Mouse (Mus musculus) forelimb bud, embryonic 11.5 days (tissue): ENCODE results near the gene Spock1.

Experiments used
- DNase-seq: peaks from one replicate; pipeline ENCODE4 v3.0.0-alpha.2; 2012; ENCODE audit warnings: low read depth, low spot score

Spock1 gene

DNA sequence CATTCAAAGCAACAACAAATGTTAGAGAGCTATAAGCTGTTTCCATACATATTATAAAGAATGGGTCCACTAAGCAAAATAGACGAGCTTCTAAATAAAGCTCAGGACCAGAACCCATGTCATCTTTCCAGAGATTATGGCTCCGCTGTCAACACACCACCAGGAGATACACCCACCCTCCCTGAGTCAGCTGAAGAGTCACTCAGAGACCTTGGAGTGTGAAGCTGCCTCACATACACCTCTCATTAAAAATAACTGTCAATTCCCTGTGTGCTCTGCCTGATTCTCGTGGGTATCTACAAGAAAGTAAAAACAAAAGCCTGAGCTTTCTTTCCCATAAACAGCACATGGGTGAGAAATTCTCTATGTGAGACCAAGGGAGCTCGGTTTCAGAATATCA is 43.1 kb downstream of the Spock1 start:
- DNase-seq = no peak

DNA sequence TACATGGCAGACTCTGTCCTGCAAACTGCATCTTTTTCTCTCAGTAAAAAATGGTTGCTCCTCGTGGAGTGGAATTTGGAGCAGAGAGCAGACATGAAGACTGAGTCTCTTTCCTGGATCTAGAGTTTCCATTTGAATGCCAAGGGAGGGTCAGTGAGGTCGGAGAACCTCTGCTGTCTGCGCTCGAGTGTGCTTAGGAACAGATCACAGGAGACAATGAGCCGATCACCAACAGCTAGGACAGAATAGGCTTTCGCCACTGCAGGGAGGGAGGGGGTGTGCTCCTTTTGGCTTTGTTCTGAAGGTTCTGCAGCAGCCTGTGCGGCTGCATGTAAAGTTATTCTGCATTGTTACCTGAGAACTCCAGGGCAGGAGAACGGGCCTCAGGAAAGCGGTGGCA is 49.6 kb downstream of the Spock1 start:
- no peak for DNase-seq

DNA sequence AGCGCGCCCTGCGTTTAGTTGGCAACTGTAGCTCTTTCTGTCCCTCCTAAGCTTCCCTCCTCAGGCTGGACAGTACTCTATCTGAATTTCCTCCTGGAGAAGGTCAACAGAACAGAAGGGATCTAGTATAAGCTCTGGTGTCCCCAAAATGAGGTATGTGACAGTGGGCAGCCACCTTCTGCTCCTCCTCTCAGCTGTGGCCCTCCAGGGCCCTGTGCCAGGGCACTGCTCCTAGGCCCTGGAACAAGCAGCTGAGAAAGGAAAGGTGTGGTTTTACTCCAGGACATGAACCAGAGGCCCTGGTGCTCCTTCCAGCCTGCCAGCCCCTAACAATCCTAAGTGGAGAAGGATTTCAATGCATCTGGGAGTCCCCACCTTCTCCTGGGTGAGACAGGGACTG is 51.1 kb downstream of the Spock1 start:
- no peak for DNase-seq

DNA sequence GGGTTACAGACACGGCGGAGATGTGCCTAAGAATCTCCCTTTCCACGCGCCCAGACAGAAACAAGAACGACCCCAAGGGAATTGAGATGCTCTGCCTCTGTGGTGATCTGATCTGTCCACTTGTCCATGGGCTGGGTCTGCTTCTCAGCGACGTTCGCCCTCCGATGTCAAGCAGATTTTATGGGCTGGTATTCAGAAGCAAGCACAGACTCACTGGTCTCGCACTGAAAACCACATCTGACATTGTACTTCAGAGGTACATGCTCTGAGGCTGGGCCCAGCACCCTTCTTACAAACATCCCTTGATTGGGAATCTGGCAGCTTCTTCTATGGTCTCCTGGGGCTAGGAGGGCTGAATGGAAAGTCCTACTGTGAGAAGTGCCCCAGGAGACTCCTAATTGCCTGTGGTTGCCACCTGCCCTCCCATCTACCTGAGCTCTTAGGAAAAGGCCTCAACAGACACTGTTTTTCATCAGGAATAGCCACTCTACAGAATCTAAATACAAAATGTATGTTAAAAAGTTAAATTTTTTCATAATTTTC is 51.8 kb downstream of the Spock1 start:
- DNase-seq = no peak

DNA sequence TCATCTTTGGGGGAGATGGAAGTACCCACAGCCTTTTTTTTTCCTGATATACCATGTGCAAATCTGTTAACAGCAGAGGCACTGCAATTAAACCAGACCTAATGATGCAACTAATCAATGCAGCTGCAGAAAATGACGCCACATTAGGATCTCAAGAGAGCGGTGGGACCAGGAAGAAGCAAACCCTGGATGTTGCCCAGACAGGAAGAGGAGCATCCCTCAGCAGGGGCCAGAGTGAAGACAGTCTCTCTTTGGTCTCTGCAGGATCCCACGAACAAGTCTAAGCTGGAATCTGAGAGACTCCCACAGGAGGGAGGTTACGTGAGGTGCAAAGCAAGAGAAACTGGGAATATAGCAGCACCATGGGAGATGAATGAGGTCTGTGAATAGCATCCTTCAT is 52.4 kb downstream of the Spock1 start:
- no peak for DNase-seq

DNA sequence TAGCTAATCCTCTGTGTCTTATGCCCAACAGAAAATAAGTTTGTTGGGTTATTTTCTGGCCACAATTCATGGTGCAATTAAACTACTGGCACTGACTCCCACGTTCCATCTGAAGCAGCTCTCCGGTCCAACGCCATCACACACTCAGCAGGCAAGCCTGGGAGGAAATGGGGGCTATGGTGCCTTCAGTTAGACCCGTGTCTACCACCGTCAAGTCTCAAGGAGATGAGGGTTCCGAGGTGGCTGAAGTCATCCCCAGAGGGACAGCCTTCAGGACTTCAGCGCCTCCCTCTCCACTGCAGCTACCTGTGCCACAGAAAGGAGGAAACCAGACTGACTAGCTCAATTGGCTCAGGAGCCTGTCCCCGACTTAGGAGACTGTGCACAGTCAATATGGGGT is 53.7 kb downstream of the Spock1 start:
- no peak for DNase-seq

DNA sequence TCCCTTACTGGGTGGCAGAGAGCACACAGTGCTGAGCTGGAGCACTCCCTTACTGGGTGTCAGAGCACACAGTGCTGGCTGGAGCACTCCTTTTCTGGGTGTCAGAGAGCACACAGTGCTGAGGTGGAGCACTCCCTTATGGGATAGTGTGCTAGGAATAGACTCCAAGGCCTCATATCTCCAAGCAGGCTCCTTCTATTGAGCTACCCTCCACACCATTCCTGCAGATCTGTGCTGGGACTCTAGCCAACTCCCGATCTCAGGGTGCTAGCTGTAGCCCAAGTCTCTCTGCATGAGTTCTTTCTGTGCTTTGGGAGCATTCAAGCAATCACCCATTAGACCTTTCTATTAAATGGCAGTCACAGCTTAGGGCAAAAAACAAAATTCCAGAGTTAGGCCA is 54.5 kb downstream of the Spock1 start:
- no peak for DNase-seq

DNA sequence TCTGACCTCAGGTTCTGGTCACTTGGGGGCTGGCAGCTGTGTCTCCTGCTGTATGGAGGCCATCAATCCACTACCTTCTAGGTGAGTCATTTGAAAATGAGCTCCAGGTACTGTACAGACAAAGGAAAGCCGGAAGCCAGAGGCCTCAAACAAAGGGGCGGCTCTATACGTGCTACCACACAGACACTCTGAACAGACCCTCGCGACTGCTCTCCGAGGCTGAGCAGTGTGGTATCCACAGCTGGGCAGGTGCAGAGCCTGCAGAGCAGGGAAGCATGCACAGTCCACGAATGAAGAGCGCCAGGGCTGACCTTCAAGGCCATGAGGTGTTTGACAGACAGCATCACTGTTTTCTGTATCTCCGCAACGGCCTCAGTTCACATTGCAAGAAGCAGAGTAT is 55.0 kb downstream of the Spock1 start:
- DNase-seq = no peak

DNA sequence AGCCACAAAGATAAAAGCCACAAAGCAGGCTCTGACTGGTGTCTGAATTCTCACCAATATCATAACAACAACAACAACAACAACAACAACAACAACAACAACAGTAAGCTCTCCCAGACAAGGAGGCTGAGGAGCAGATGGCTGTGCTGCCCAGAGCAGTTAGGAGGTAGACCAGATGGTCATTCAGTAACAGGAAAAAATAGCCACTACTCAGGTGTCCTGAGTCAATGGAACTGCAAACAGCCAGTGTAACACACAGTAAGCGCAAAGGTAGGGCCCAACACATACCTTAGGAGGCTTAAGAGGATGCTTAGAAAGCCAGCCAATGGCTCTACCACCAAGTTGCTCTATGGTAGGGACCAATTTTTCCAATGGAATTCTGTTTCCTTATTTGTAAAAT is 59.2 kb downstream of the Spock1 start:
- DNase-seq = no peak

DNA sequence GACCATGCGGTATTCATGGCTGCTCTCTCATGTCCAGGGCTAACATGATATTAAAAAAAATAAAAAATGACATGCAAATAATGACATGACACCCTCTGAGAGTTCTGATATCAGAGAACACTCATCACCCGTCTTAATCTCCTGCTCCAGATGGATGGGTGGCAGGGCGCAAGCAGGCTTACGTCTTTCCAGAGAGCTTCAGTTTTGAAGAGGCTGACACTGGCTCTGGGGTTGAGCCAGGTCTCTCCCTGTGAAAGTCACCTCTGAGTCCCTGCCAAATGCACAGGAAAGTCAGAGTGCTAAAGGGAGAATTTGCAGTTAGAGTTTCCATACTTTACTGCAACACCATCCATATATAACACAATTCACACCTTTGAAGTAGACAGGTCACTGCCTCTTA is 61.0 kb downstream of the Spock1 start:
- no peak for DNase-seq

DNA sequence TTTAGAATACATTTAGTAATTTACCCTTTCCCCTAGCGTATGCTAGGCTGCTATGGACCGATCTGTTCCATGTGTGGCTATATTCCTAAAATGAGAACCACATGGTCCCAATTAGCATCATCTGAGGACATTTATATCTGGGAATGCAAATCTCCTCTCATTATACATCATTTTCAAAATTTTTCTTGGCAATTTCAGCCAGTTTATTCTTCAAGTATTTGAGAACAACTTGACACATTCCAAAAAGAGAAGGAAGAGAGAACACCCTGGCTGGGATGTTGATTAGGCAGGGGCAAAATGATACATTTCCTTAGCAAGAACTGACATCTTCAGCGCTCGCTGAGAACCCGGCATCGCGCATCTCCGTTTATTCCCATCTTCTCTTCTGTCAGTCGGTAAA is 61.7 kb downstream of the Spock1 start:
- no peak for DNase-seq

DNA sequence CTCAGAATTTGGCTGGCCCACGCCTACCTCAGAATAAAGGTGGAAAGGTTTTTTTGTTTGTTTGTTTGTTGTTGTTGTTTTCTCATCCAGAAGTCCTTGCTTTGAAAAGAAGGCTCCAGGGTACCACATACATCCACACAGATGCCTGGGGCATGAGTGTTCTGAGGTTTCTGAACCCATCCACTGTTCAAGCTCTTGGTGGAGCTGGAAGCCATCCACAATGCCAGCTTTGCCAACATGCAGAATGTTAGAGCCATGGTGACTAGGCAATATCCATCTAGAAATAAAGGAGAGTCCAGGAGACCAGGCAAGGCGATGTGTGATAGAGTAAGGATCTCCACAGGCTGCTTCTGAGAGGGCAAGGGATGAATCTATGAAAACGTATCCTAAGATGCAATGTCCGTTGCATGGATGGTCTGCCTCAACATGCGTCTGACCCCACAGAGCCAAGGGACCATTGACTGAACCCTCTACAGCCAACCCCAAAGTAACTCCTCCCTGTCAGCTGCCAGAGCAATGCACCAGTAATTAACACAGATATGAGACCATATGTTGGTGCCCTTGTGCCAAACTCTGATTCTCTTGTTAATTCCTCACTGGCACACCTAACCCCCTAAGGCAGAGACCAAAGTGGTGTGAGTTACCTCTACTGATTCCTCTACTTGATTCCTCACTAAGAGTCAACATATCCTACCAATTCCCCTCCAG is 66.8 kb downstream of the Spock1 start:
- no peak for DNase-seq

DNA sequence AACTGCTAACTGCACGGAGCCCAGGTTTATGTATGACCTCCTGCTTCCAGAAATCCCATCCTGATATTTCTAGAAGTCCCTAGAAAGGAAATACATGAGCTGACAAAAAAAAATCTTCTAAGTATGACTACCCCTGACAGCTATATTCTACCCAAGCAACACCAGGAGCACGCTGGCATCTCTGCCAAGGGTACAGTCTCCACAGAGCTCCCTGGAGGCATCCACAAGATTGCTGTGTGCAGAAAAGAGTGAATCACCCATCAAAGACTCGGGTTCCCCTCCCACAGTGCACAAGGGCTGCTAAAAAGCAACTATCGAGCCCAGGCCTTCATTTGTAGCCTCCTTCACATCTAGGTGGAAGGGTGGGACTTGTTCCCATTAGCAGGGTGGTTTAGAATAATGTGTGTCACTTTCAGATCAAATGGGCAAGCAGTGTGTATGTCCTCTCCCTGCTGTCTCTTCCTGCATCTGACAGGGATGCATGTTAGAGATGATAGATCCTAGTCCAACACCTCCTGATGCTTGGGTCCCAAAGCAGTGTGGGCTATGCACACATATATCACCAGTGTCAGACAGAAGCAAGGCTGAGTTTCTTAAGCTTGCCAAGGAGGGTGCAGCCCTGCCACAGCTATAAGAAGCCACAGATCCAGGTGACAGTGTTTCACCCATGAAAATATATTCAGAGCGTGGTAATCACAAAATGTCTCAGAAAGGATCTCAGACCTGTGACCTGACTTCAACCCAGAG is 70.3 kb downstream of the Spock1 start:
- no peak for DNase-seq

DNA sequence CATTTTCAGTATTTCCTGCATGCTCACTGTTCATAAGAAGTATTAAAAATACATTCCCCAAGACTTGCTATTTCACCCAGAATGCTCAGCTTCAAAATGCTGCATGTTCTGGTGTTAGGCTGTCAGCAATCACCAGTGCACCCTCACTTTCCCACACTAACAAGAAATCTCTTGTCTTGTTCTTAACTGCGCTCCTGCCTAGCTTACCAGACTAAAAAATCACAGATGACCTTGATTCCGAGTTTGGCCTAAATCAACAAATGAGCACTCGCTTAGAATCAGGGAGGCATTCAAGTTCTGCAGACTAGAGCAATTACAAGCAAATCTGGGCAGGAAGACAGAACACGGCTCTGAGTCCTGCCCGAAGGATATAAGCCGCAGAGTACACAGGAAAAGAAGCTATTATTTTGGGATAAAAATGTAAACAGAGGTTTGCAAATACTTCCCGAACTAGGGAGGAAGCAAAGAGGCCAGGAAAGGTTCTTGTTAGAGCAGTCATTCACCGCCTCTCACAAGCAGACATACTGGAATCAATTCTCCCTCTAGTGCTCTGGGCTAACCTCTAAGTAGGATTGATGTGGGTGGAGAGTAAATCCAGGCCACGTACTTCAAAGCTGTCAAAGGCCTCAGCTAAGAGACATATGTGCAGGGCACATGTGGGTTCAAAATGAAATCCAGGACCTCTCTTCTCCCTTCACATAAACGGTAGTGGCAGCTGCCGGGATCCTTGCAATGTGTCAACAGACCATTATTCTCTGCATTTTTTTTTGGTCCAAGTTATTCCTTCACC is 76.6 kb downstream of the Spock1 start:
- DNase-seq = peak; percentile 81

DNA sequence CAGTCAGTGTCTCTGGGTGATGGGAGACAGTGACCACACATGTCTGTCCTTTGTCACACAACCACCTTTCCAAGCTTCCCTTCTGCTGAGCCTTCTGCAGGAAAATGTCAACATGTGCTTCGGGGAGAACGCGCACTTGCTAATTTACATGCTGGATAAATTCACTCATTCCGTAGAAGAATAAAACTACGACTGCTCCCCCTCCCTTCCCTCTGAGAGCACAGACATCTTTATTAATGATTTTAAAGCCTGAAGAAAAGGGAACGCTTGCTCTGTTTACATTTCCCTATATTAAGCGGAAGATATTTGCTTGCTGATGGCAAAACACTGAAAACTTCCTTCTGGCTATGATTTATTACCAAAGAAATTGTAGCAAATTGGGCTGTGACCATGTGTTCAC is 77.2 kb downstream of the Spock1 start:
- peak; percentile 64 for DNase-seq

DNA sequence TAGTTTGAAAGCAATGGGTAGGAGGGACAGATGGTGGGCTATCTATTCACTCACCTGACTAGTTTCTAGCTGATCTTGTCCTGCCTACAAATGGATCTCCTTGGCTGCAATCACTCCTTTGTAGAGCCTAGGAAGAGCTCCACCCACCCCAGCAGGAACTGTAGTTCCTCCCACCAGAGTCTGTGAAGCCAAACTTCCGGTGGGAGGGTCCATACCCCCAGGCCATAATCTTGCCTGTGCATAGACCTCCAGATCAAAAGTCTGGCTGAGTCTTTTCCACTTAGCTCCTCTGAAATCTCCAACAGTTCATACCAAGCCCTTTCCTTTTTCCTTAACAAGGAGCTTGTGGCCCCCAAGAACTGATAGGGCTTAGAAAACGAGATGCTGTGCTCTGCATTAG is 78.0 kb downstream of the Spock1 start:
- DNase-seq = no peak

DNA sequence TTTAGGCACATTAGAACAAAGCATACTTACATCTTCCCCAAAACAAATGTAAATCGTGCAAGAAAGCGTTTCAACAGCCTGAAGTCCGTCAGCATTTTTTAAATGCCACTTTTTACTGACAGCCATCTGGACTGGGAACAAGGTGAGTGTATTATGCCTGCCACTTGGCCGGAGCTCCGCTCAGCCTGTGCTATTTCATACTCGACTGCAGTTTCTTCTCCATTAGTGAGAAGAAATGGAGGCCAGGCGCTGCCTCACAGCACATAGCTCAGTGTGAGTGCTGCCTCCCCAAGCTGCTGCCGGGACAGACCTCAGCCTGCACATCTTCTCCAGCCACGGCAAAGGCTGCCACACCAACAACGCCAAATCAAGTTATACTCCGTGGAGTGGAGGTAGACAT is 91.9 kb downstream of the Spock1 start:
- DNase-seq = no peak

DNA sequence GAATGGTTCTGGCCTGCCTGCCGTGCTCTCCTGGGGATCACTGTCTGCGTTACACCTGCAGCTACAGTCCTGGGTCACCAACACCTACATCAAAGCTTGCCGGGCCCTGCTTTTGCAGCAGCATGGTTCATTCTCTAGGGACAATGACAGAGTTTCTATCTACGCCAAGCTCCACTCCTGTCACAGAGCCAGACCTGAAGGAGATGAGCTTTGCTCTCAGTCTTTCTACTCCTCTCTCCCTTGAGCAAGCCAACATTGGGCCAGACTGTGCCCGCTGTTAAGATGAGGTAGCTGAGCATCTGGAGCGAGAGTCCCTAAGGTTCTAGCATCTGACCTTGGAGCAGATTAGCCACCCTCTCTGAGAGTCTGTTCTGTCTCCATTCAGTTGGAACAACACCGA is 95.5 kb downstream of the Spock1 start:
- DNase-seq = no peak

DNA sequence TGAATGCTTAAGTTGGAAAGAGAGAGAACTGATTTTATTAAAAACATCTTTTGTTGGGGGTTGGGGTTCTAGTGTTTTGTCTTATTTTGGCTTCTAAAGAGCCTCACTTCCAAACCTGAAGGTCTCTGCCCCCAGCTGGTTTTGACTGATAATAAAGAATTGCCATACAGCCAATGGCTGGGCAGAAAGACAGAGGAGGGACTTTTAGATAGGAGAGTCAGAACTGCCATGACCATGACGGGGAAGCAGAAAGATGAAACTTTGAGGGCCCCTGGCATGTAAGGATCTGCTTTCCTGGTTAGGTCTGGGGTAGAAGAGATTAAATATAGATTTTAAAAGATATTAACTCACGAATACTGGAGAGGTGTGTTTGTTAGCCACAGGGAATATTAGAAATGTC is 96.9 kb downstream of the Spock1 start:
- DNase-seq = no peak

DNA sequence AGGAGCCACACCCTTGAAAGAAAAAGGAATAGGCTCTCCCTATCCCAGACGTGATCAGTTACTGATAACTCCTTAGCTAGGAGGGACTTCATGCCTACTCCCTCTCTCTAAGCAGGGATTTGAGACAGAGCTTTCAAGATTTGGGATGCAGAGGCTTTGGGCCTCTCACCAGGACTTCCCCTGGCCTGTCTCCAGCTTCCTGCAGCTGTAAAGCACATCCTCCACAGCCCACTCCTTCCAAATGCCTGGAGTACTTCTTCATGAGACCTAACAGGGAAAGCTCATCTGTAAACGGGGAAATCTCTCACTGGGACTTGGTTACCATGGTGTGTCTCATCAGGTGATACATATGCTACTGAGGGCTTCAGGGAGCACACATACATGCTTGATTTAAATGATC is 97.3 kb downstream of the Spock1 start:
- DNase-seq = no peak

DNA sequence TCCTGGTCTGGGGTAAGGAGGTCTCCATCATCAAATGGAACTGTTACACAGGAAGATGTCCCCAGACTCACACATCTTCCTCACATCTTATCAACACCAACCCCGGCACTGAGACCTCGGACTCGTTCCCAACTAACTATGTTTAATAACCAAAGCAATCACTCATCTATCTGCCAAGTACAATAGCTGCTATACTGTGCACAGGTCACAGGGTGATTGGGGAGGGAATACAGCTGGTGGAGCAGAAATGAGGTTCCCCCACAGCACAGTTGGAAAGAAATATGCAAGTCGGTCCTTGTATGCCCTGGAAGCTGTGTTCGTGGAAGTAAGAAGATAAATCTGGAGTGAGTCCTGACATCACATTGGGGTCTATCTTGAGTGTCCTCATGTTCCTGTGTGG is 98.0 kb downstream of the Spock1 start:
- DNase-seq = no peak

DNA sequence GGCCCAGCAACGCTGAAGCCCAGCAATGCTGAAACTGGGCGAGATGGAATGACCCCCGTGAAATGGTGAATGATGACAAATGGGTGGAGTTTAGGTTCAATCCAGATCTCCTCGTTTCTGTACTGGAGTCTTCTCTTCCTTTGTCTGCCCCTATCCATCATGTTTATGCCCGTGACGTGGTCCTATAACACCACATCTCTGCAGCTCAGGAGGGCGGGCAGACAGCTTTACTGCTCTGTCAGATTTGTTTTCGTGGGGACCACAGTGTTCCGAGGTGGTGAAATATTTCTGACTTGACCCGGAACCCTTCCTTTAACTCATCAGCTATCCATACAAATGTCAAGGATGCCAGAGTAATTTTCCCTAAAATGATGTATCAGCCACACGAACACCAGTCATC is 98.5 kb downstream of the Spock1 start:
- no peak for DNase-seq

DNA sequence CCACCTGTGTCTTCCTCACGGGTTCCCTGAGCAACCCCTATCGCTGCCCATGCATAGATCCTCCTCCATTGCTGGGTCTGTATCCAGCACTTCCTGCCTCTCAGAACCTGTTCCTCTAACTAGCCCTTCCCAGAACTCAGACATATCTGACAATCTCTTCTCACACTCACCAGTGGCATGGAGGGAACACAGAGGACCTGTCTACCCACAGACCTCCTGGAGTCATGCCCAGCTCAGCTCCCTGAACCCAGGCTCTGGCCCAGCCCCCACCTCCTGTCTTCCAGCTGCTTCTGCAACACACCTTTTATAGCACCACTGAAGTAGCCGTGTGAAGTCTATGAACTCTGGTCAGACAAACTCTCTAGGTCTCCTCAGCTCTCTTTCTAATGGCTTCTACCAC is 101.3 kb downstream of the Spock1 start:
- DNase-seq = no peak
